Mouse (Mus musculus) skeletal muscle tissue, adult 2 months (tissue): ENCODE results near the gene Enox1.
A peak's percentile ranks its signal among the peaks of the same experiment; 100 is the strongest.

Source experiments
- DNase-seq: peaks from one replicate; pipeline ENCODE4 v3.0.0-alpha.2; 2012; ENCODE audit warnings: low read depth, low spot score

Enox1 gene

DNA sequence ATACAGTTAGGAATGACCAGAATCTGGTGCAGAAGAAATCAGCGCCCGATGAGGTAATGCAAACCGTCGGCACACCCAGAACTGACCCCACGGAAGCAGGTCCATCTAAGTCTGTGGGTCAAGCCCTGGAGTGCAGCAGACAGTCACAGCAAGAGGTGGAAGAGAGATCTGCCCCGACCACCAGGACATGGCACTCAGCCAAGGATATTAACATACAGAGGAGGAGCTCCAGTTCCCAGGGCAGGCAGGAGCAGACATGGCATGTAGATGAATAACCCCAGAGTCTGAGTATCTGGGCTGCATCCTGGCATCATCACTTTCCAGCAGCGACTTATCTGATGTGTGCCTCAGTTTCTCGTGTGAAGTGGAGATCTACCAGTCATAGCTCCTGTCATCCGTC, 523.3 kb downstream of the Enox1 start:
- no peak for DNase-seq

DNA sequence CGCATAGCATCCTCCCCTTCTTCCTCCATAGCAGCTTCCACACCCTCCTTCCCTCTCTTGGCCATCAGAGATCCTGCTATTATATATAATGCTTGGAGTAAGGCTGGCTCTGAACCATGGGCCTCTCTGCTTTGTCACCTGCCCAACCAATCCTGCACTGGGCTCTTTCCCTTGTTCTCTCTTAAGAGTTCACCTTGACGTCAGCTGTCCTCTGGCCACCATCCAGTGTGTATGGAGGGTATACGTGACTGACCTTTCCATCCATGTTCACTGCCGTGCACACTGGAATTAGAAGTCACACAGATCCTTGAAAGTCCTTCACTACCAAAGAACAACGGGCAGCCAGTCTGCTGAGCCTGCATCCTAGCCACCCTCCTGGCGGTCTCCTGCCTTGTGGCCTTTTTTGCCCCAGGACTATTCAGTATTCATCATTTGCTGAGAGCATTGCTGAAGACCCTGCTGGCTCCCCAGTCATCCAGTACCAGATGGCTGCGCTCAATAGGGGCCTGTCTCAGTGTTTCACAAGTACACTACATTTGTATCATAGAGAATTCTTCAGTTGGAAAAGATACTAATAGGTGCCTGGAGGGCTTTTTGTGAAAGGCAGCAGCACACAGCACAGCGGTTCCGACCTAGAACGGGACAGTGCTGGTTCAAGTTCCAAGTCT, 526.5 kb downstream of the Enox1 start:
- no peak for DNase-seq

DNA sequence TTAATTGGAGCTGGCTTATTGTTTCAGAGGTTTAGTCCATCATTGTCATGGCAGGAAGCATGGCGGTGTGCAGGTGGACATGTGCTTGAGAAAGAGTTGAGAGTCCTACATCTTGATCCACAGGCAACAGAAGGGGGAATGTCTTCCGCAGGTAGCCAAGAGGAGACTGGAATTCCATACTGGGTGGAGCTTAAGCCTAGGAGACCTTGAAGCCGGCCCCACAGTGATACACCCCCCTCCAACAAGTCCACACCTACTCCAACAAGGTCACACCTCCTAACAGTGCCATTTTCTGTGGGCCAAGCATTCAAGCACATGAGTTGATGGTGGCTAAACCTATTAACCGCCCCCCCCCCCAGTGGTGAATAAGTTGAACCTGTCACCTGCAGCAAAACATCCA, 533.3 kb downstream of the Enox1 start:
- no peak for DNase-seq

DNA sequence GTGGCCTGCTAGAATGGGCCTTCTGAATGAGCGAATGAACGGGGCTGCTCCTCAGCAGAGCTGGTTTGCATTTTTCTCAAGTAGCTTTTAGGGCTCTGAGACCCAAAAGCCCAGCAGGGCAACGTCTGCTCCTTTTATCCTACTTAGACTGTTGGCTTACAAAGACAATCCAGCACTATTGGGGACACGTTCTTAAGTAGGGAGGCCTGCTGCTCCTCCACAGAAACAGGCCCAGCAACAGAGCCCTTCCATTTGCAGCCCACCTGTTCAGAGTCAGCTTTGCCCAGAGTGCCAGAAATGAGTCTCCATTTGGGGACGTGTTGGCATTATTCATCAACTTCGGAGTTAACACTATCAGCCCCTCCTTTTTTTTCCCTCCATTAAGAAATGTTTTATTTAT, 548.4 kb downstream of the Enox1 start:
- no peak for DNase-seq

DNA sequence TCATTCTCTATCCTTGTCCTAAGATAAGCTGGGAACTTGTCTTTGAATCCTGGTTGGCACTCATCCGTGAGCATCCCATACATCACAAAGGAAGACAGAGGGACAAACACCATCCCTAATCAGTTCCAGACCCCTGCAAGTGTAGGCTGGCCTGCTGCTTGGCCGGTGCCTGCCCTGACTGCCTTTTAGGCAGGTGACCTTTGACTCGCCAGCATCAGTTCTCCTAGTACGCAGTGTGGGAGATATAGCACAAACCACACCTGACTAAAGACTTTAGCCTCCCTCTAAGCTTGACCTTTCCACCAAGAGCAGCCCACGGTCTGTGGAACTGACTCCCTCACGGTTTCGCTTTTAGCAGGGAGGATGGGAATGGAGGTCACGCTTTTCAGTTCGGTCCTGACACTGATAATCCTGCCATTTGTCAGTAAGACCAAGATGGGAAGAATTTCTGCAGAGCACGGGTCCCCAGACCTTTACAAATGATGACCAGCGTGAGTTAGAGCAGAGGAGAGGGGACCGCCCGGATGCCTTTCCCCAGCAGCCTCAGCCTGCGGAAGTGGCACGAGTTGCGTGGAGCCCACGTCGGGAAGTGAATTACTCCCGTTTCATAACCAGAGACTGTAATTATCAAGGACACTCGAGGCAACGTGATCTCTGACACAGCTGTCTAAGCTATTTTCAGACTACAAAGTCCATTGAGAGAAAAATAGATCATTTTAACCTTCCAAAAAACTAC, 550.1 kb downstream of the Enox1 start:
- DNase-seq, result no peak

DNA sequence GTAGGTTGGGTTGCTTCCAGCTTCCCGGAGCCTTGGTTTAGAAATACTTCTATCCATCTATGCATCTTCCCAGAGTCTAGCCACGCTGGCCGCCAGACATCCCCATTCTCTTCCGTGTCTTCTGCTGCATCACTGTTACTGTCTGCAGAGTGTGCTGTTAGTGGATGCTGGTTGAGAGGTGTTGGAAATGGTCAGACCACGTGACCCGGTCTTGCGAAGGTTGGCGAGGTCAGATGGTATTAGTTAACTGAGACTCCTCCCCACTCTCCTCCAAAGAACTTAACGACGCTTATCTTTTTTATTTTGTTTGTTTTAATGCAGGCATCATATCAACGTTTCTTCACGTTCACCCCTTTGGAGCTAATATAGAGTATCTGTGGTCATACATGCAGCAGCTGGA, 550.7 kb downstream of the Enox1 start:
- DNase-seq, result no peak

DNA sequence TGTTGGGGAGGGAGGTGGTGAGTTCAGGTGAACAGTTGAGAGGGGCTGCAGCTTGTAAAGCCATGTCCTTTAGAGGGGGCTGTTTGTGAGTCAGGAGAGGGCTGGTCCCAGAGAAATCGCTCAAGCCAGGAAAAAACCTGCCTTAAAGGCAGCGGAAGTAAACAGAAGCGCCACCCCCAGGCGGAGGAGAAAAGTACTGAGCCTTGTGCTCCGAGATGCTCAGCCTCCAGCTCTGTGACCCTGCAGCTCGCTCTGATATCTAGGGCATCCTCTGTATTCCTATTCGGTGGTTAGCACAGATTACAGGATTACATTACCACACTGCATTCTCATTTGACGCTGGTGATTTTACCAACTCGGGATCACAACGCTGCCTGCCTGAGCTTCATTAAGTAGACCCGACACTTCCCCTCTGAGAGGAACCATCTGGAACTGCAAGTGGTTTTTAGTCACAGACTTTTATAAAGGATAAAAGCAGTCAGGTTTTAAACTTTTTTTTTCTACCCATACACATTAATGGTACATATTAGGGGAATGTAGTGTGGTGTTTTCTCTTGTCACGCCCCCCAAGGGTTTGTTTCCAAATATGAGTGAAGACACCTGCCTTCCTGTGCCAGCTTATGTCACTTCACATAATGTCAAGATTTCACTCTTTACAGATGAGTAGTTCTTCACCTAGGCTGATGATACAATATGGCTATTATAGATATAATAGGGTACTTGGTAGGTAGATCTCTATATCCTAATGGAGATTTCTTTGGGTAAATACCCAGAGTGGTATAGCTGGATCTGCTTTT, 552.0 kb downstream of the Enox1 start:
- DNase-seq, result no peak

DNA sequence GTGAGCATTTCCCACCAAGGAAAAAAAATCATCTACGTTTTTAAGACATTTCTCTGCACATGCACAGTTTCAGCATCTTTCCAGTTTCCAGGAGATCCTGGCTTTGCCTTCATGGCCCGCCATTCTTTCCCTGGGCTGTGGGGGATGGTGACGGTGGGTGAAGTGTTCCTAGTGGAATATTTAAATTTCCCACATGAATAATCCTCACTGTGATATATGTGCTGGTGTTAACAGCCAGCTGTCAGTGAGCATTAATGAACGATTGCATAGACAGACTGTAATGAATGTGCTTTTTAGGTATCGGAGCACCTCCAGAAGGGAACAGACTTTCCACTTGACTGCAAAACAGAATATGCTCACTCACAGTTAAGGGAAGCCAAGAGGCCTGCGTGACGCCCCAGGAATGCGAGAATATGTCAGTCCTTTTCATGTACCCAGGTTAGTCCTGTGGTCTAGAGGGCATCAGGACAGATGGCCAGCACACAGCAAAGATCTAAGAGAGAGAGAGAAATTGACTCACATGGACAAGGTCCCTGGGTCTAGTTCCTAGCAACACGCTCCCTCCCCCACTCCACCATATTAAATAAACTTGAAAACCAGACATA, 558.5 kb downstream of the Enox1 start:
- no peak for DNase-seq

DNA sequence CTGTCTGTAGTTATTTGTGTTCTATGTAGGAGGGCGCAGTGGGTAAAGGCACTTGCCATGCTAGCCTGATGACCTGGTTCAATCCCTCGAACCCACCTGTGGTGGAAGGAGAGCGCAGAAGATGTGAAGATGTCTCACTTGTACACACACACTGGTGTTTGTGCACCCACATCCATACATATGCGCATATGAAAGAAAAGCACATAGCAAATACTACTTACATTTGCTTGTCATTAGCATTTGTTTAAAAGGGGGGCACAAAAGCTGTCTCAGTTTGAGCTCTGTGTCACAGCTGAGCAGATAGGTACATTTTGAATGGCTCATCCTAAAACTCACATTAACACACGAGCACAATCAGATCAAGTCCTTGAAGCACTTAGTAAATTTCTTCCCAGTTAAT, 560.4 kb downstream of the Enox1 start:
- no peak for DNase-seq

DNA sequence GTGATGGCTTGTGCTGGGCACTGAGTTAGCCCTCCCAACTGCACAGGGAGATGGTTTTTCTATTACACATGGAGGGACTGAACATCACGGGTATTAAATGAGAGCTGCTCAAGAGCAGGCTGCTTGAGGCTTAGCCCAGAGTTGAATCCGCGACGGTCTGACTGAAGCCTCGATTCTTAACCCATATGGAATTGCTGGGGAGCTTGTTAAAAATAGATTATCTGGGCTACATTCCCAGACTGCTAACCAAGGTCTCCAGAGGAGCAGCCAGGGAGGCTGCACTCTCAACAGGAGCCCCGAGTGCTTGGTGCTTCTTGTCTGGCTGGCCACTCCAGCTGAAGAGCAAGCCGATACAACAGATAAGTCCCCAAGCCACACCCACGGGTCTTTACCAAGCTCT, 562.3 kb downstream of the Enox1 start:
- DNase-seq, result peak; percentile 42

DNA sequence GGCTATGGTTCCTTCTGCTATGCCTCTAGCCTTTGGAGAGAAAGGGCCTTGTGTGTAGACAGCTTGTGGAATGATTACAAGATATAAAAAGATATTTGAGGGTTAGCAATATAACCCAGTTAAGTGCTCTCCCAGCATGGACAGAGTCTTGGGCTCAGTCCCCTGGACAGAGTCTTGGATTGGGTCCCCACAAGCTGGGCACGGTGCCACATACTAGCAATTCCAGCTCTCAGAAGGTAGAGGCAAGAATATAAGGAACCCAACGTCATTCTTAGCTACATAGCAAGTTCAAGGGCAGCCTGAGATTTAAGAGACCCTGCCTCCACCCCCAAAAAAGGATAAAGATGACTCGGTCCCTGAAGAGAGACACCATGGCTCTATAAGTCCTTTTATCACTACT, 581.5 kb downstream of the Enox1 start:
- no peak for DNase-seq

DNA sequence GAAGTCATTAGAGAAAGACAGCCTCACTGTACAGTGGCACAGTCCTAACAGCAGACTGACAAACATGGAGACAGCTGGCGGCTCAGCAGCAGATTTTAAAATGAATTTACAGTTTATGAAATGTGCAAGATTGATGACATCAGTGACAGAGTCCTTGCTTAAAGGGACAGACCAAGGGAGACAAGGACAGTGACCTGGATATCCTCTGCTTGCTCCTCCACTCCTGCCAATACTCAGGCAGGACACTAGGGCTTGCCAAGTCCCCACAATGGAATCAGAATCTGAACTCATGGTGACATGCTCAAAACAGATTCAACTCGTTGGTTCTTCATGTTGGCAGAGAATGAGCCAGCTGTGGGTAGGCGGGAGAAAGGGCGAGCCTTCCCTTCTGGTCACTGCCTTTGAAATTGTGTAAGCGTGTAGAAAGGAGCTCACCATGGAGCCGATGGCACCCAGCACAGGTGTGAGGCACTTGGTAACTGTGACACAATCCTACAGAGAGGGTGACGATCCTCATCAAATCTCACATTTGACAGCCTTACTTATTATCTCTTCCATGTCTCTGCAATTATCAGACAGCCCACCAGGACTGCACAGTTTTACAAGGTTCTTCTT, 582.3 kb downstream of the Enox1 start:
- DNase-seq, result no peak

DNA sequence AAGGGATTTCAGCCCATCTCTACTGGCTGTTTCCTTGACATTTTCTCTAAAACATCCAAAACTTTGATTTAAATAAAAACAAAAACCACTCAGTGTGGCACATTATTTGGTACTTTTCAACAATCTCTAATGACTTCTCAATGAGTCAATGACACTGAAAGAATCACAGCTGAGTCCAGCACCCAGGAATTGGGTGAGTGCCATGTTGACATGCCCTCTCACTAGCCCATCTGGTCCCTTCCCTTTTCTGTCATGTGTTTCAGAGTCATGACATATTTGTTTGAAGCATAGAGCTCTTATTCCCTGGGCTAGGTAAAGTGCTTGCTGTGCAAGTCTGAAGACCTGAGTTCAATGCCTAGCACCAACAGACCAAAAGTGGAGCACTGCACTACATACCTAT, 582.8 kb downstream of the Enox1 start:
- DNase-seq, result no peak

DNA sequence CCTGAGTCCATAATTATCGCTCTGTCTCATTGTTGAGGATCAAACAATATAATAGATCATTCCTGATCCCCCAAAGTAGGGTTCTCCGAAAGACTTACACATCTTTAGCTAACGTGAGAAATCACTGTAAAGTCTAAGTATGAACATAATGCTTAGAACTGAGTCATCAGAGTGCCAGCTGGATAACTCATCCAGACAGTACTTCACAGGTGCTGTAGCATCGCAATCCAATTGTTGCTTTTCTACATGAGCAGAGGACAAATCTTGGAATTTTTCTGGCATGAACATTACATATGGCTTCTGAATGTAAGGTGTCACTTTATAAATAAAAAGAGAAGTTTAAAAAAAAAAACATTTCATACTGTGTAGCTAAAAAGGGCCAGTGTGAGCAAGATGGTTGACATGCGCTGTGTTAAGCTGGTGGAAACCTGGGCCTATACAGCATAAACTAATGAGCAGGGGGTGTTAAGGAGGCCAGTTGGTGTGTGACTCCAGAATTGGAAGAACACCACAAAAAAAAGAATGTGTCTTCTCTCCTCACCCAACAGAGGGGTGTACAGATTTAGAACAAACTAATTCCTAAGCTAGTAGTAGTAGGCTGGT, 588.2 kb downstream of the Enox1 start:
- no peak for DNase-seq

DNA sequence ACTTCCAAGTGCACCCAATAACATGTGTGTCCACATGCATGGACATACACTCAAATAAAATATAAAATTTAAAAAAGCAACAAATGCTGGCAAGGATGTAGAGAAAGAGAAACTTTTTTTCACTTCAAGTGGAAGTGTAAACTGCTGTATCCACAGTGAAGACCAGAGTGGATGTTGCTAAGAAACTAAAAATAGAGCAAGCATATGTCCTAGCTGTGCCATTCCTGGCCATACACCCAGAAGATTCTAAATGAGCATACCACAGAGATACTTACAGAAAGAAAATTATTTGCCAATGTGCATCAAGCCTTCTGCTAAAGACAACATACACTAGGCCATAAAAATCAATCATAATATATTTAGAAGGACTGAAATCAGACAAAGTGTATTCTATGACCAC, 592.4 kb downstream of the Enox1 start:
- no peak for DNase-seq
